Mouse (Mus musculus): ENCODE measurements around the gene Bcl2.

Bcl2 gene

DNA sequence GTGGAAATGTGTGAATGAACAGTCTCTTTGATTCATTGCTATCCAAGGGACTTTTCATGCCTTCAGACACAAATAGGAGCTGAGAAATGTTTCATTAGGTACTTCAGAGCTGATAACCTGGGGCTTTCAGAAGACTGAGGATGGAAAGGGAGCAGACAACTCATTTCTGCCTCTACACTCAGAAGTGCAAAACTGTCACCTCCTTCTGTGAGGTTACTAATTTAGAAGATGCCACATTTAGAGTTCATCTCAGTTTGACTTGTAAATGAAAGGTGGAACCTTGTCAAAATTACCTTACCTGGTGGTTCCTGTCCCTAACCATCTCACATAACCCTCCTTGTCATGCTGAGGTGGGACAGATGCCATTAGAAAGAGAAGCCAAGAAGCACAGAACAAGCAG, 128.7 kb downstream of the Bcl2 start:
- DNase-seq, result no peak

DNA sequence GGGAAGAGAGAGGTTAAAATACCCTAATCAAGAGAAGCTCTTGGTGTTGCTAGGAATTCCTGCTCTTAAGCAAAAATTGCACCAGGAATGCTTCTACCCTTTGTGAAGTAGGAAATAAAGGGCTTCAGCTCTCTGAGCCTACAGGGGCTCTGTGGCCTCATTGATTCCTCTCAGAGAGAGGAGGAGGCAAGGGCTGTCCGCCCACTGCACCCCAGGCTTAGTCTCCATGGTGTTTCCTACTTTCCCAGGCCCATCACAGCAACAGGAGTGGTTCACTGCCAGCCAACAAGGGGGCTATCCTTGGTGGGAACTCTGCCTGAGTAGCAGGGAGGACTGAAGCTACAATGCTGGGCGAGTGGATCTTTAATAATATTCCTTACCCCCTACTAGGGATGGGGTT, 129.2 kb downstream of the Bcl2 start:
- no peak for DNase-seq

DNA sequence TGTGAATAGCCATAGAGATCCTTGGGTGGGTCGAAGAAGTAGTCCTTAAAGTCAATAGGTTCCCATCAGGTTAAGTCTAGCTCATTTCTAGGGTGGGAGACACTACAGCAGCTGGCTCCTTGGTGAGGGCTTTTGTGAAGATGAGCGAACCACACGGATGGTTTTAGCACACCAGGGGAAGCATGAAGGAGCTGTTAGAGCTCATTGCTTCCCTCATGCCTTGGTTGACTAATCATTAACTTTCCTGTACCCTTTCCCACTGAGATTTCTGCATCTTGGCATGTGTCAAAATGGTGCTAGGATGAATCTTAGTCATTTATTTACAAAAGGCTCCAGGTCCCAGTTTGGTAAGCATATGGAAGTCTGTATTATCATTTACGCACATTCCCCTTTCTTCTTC, 129.8 kb downstream of the Bcl2 start:
- DNase-seq, result peak in 1 of 2 experiments; percentile 40

DNA sequence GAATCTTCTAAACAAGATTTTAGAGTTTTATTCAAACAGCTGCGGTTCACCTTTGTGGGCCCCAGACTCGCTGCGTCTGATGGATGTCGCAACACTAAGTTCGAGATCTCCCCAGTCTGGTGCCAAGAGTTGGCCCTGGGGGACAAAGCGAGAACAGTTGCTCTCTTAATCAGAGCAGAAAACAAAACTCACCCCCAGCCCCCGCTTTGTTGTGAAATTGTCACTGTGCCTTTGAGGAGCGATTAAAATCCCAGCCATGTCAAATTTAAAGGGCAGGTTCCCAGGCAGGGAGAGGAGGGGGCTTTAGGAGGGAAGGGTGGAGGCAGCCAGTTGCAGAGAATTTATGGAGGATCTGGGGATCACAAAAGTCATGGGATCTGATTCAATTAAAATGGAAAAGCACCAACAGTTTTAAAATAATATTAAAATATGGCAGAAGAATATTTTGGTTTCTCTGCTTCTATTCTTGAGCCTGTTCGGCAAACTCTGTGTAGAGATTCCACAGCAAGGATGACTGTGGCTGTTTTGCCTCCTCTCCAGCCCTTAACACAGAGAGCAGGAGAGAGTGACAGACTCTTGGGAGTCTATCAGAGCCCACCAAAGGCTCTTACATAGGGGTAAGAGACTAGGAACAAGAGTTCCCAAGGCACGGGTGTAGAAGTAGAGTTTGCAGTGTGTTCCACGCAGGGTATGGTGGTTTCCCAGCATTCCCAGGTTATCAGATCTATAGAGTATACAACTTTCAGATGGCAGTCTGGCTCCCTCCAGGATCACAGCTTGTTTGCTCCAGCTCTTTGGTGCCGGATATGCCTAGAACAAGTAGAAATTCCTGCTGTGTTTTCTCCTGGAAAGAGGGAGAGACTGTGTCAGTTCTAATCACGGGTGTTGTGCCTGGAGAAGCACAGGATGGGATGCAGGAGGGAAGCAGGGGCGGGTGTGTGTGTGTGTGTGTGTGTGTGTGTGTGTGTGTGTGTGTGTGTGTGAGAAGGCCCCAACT, 130.5 kb downstream of the Bcl2 start:
- DNase-seq, result peak; percentile 48 to 49

DNA sequence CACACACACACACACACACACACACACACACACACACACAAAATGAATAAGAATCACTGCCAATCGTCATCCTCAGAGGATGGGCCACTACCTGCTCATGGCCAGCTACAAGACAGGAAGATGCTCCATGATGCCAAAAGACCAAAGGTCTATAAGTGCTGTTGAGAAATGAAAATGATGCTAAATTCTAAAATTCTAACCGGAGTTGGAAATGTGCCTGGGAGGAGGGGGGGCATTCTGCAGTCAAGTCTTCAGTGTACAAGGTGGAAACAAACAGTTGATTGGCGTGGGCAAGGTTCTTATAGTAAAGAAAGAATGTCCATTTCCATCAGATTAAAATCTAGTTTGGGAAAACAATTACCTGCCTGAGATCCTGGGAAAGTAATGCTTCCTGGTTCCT, 131.3 kb downstream of the Bcl2 start:
- DNase-seq, result peak in 1 of 2 experiments; percentile 35

DNA sequence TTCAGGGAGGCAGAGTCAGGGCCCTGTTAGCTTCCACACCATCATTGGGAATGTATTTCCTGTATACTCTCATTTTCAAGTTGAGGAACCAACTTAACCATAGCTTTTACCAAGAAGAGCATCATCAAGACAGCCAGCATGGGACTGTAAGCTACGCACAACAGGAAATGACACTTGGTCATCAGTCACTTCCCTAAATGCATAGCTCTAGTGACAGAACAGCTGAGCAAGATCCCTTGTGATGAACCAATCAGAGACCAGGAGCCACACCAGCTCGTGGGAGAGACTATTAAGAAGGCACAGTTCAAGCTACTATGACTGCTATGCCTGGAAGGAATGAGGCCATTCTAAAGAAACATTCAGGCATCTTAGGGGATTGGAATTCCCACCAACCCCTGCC, 132.3 kb downstream of the Bcl2 start:
- peak in 1 of 2 experiments; percentile 21 for DNase-seq

DNA sequence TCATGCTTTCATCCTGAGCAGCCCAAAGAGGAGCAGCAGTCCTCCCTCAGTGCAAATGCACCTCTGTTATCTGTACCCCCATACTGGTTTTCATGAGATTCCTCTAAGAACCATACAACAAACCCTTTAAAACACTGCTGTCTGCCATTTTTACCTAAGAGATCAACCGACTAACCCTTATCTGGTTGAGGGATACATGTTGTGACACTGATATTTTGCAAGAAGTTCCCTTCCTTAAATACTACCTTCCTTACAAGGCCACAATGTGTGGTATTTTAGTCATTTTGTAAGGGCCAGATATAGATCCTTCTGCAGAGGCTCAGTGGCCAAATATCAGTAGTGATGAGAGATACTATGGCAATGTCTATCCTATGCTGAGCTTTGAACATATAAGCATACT, 134.3 kb downstream of the Bcl2 start:
- DNase-seq, result no peak

DNA sequence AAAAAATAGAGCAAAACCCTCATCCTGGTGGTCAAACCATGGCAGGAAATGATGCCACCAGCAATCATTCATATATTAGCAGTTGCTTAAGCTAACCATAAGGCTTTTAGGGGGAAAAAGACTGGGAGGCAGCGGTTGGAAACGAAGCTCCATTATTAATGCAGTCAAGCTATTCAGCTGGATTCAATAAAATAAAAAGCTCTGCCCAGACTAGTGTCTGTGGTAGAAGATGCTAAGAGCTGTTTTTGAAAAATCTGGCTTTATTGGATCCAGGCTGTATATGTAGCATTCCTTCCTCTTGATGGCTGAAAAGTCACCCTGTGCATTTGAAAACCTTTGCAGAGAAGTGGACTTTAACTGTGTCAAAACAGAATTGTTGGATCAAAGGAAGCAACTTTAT, 141.6 kb downstream of the Bcl2 start:
- DNase-seq, result no peak

DNA sequence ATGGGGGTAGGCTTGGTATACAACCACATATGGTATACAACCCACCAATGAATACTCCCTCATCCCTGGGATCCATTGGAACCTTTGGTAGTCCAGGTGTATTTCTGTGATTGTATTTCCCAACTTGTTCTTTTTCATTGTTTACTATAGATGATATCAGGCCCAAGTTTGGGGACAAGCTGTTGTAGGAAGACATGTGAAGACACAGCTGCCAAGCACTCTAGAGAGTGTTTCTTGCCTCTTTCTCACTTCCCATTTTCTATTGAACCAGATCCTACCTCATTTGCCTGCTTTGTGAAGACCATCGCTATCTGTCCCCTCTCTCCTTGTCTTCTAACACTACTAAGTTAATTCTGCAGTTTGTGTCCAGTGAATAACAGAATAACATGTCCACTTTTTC, 143.2 kb downstream of the Bcl2 start:
- DNase-seq, result no peak

DNA sequence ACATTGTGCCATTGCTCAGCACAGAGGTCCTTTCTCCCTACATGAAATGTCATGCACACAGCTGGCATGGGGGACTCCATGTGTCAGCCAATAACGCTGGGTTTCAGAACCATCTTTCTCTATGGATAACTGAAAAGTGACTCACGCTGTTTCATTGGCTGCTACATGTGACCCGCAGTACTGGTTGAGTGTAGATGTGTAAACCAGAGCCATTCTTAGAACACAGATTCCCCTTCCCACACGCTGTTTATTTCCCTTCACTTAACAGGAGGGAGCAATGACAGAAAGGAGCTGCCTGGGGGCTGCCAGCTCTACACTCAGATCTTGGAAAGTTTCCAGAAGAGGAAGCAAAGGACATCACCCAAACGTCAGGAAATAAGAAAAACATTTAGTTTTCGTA, 143.7 kb downstream of the Bcl2 start:
- no peak for DNase-seq

DNA sequence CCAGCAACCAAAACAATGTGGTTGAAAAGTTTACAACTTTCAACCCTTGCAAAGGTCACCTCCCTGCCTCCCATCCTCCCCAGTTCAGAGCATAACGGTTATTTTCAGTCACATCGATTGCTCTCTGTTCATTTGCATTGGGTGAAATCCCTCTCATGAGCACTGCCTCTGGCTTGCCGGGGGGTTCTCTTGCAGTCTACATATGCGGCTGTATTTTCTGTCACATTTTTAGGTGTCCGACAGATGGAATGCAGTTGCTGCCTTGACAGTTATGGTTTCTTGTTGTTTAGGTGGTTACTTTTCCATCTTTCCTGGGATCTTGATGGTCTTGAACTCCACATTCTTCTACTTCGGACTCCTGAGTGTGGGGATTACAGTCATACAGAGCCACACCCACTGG, 144.4 kb downstream of the Bcl2 start:
- no peak for DNase-seq

DNA sequence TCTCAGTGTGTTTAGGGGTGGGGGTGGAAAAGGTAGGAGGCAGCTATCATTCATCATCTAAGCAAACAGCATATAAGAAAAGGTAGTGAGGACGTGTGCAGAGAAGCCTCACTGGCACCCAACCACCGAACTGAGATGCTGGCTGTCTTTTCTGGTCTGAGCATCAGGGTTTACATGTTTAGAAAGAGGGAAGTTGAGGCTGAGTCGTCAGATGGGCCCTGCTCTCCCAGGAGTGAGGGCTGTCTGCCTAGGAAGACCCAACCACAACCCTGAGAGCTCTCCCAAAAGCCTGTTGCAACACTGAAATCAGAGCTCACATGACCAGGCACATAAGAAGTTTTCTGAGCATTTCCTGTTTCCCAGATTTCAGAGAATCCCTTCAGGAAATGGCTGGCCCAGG, 145.2 kb downstream of the Bcl2 start:
- no peak for DNase-seq

DNA sequence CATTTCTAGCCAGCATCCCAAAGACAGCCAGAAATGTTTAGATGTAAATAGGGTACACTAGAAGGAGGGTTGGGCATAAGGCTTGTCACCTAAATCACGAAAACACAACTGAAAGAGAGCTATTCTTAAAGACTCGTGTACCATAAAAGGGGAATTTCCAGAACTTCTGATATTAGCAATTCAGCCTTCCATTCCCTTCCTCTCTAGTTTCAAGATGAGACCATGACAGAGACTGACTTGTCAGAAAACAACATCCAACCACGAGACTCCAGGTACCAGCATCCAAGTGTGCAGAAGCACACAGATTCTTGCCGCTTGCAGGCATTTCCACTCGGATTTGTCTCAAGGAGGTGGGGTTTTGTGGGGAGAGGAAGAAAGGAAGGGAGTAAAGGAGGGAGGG, 146.6 kb downstream of the Bcl2 start:
- DNase-seq, result no peak

DNA sequence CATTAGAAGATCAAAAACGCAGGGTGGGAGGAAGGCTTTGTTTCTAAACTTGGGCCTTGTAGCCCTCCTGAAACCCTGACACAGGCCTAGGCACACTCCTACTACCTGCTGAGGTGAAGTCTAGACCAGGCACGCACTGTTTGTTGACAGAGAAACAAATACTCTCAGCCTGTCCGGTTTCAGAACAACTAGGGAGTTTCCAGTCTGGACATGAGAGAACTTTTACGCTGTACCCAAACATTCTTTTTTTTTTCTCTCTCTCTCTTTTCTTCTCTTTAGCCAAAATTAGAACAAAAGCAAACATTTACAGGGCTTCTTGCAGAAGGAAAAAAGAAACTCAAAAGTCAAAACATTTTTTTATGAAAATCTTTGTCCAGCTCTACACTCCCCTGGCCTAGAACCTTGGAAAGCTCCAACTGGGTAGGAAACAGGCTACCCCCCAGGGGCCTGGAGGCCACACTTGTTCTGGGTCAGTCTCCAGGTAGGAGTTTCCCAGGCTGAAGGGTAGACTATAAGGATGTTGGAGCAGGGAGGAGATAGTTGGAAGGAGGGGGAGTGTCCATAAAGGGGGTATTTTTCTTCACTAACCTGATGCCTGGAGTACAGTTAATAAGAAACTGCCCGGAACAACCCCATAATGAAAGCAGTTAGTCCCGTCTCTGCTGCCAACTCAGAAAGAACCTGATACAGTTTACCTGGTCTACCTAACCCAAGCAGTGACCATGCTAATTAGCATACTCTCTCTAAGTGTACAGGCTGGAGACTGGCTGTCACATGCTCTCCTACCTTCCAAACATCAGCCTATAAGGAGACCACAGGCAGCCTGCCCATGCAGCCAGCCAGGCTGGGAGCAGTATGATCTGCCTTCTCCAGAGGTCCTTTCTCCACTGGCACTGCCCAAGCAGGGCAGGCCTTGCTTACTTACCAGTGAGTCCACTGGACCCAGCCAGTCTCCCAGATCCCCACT, 147.7 kb downstream of the Bcl2 start:
- DNase-seq, result peak; percentile 44 to 66

DNA sequence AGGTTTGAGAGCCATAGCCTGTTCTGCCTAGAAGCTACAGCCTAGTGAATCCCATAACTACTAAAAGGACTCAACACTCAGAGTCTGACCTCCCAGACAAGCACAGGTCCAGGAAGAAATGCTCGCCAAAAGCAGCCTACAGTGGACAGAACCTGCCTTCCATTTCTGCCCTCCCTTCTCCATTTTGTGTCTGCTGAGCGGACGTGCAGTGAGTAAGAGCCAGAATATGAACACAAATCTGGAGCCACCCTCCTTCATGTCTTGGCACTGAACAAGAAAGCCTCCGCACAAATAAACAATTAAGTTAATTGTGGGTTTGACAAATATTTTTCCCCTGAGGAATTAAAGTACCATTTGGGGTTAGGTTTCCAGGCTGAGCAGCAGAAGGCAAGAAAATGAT, 148.8 kb downstream of the Bcl2 start:
- DNase-seq, result no peak

DNA sequence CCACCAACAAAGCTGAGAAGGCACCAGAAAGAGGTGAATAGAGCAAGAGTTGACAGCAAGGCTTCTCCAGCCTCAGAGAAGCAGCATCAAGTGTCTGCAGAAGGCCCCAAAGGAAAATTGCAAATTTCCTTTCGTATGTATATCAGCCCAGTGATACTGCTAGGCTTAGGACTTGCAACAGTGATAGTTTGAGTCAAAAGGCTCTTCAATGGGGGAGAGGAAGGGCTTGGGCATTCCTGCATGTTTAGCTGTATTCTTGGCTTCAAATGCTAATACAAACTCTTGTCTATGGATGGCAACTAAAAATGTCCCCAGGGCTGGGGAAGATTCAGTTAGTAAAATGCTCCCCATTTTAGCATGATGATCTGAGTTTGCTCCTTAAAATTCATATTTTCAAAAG, 149.6 kb downstream of the Bcl2 start:
- DNase-seq, result no peak

DNA sequence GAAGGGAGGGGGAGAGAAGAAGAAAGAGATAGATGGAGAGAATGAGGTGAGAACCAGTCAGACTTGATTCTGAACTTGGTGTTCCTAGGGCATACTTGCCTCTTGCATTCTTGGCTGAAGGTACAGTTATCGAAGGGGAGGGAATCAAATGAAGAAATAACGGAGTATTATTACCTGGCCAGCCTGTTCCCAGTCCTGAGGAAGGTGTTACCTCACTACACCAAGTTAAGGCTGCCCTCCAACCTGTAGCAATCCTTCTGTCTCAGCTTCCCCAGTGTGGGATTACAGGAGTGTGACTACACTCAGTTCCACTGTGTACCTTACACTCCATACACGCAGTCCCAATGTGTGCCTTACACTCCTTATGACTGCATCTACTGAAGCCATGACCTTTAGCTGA, 151.3 kb downstream of the Bcl2 start:
- no peak for DNase-seq

DNA sequence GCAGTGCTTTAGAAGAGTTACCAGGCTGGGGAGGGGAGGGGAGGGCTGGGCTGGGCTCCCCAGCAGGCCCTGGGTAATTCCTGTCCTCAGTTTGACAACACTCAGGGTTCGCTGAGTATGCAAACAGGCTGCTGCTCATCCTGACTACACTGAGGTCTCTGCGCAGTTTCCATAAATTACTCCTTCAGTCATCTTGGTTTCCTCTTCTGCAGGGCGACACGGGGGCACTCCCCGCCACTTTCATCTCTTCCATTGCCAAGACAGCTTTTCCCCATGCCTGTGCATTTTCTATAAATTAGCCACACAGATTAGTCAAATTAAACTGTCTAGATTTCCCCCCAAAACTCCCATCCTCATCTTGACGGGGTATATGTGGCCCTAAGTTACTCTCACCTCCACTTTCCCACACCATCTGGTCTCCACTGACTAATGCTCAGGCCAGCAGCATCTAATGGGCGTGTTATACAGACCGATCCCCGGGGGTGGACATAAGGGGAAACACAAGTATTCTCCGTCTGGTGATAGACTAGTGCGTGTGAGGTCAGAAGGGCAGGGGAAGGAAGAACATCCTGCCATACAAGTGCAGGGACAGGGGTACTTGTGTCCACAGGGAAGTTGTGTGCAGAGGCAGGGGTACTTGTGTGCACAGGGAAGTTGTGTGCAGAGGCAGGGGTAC, 152.9 kb downstream of the Bcl2 start:
- no peak for DNase-seq

DNA sequence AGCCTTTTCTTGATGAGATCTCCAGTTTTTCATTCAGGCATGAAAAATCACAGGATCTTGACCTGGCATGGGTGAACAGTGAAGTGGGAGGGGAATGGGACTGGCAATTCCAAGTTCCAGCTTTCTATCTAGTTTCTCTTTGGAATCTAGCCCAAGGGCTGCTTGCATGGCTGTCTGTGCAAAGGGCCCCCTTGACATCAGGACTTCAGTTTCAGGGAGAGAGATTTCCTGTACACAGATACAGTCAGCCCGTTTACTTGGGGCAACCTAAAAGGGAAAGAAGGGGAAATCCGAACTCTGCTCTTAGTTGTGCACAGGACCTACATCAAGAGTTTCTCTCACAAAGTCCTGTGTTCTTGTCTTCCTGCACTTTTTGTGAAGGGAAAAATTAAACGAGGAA, 154.0 kb downstream of the Bcl2 start:
- no peak for DNase-seq

DNA sequence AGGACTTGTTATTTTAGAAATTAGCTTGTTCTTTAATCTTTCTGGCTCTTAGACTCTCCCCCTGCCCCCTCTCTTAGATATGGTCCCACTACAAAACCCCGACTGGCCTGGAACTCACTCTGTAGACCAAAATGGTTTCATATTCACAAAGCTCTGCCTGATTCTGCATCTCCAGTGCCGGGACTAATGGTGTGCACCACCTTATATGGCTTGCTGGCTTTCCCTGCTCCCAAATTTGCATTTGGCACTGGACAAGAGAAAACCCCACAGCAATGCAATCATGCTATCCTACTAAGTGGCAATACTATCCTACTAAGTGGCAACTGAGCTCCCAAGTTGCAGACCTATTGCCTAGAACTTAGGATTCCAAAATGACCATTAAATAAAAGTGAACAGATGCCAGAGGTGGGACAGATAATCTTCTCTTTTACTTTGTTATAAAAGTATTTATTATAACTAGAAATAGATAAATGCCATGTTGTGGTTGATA, 154.9 kb downstream of the Bcl2 start:
- no peak for DNase-seq

DNA sequence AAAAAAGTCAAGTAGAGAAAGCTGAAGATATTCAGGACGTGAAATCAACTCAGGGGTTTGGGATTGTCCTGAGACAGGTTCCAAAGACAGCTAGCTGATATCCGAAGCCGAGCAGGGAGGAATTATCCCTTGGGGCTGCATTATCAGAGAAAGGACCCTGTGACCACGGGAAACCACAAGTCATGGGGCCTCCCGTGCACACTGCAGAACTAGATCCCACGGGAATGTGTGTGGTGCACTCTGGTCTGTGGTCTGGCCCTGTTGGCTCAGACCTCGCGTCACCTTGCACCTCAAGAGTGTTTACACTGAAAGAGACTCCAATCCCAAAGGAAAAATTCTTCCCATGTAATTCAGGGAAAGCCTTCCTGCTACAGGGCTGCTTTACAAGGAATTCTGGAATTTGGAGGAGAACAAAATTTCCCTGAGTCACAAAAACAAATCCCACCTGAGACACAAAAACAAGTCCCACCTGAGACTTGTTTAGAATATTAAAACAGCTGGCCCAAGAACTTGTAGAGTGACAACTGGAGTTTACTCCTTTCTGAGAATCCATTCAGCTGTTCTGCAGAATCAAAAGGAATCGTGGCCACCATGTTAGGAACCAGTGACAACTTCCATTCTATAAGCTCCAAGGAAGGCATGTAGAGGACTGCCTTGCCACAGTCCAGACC, 158.4 kb downstream of the Bcl2 start:
- peak in 1 of 2 experiments; percentile 19 for DNase-seq

Measured in kidney, postnatal 4 days (tissue).